In the genomic region with DNA sequence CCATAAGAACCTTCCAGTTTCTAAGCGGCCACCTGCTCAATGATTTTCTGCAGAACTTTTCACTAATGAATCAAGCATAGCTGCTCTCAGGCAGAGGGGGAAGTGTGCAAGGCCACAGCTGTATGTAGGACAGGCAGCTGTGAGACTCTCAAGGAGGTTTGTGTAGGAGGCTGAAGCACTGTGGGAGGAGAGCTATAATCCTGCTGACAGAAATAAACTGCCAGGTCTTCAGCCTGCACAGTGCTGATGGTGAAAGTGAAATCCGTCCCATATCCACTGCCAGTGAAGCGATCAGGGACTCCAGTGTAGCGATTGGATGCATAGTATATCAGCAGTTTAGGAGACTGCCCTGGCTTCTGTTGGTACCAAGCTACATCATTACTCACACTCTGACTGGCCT, we compare ENCODE assay signal across 22 mouse cellular contexts.
DNase-seq lines count a peak whose midpoint lies in the region; ATAC-seq and TF ChIP-seq lines count a peak whose summit lies in the region.
"Had no signal": no experiment of that assay in that cellular context is flagged by ENCODE, and none has a peak within 500 bp of the region (broad histone marks: within the 10 kb centered on the region; RNA-seq: fewer than 3 reads in every experiment).

No protein-coding gene starts in this region.

- H3K27me3 ChIP-seq in intestine, embryonic 14.5 days (replicated peaks; ENCODE audit: control insufficient read depth, insufficient read depth, low read length): no peaks in the 10 kb centered on the region
- H3K27me3 ChIP-seq in intestine, embryonic 15.5 days (replicated peaks): no peaks in the 10 kb centered on the region
- no peaks in the 10 kb centered on the region for H3K27me3 ChIP-seq in stomach, embryonic 14.5 days (ENCODE audit: control insufficient read depth, insufficient read depth, low read length)
- no peaks in the 10 kb centered on the region for H3K27me3 ChIP-seq in stomach, postnatal 0 days (ENCODE audit: control insufficient read depth, insufficient read depth, low read length)
- H3K27me3 ChIP-seq in hindbrain, embryonic 12.5 days: no peaks in the 10 kb centered on the region
- H3K27me3 ChIP-seq: heart, embryonic 15.5 days; neural tube, embryonic 12.5 days had no signal

- H3K4me3 ChIP-seq in intestine, embryonic 14.5 days (ENCODE audit: low read depth, low read length): no peak overlapping the region
- no peak overlapping the region for H3K4me3 ChIP-seq in intestine, embryonic 15.5 days (replicated peaks)
- H3K4me3 ChIP-seq in stomach, embryonic 14.5 days (ENCODE audit: low read depth, low read length): no peak overlapping the region
- H3K4me3 ChIP-seq in stomach, postnatal 0 days (ENCODE audit: low read depth, low read length): no peak overlapping the region
- no peak overlapping the region for H3K4me3 ChIP-seq in hindbrain, embryonic 12.5 days
- H3K4me3 ChIP-seq: embryonic facial prominence, embryonic 10.5 days; heart, embryonic 15.5 days; layer of hippocampus, adult 2 months; neural tube, embryonic 12.5 days had no signal

- TF ChIP-seq EP300 in stomach, postnatal 0 days (optimal IDR thresholded peaks at IDR 0.05): no peak

- intact Hi-C loops in left cerebral cortex, postnatal 10 days (cut with DNase I): no loop called here

- 53% methylated on average over 4 of the region's 4 CpGs for WGBS in intestine, embryonic 14.5 days
- WGBS in intestine, embryonic 15.5 days: 56% methylated on average over 4 of the region's 4 CpGs
- WGBS in stomach, embryonic 14.5 days: 63% methylated on average over 4 of the region's 4 CpGs
- WGBS in stomach, postnatal 0 days: 60% methylated on average over 4 of the region's 4 CpGs
- WGBS in hindbrain, embryonic 12.5 days: 89% methylated on average over 4 of the region's 4 CpGs

- no peak for ATAC-seq in intestine, embryonic 14.5 days (replicated peaks; ENCODE audit: low FRiP score, low TSS enrichment, low read depth)
- ATAC-seq in intestine, embryonic 15.5 days: no peak
- ATAC-seq in stomach, embryonic 14.5 days (ENCODE audit: insufficient number of reproducible peaks, insufficient read depth, low FRiP score, low read depth): no peak
- no peak for ATAC-seq in stomach, postnatal 0 days (ENCODE audit: low FRiP score, low TSS enrichment)
- no peak for ATAC-seq in hindbrain, embryonic 12.5 days (ENCODE audit: low FRiP score)
- ATAC-seq: forebrain, embryonic 14.5 days had no signal

- H3K27ac ChIP-seq in intestine, embryonic 14.5 days (ENCODE audit: low read depth): peak overlapping the region; percentile 38
- H3K27ac ChIP-seq in intestine, embryonic 15.5 days: no peak overlapping the region
- H3K27ac ChIP-seq in stomach, embryonic 14.5 days (ENCODE audit: low read length): 0 out of 2 replicates have a peak overlapping the region, but pooled peaks have one; percentile 7
- H3K27ac ChIP-seq in stomach, postnatal 0 days (replicated peaks): no peak overlapping the region
- H3K27ac ChIP-seq in hindbrain, embryonic 12.5 days: no peak overlapping the region
- H3K27ac ChIP-seq: embryonic facial prominence, embryonic 10.5 days; heart, embryonic 15.5 days; layer of hippocampus, adult 2 months; neural tube, embryonic 12.5 days had no signal

- no peak overlapping the region for H3K9ac ChIP-seq in intestine, embryonic 14.5 days (ENCODE audit: low read length)
- no peak overlapping the region for H3K9ac ChIP-seq in intestine, embryonic 15.5 days
- H3K9ac ChIP-seq in stomach, embryonic 14.5 days (replicated peaks; ENCODE audit: low read depth, low read length): no peak overlapping the region
- no peak overlapping the region for H3K9ac ChIP-seq in stomach, postnatal 0 days (ENCODE audit: low read length)
- H3K9ac ChIP-seq in hindbrain, embryonic 12.5 days: no peak overlapping the region
- H3K9ac ChIP-seq: heart, embryonic 15.5 days; neural tube, embryonic 12.5 days had no signal

- no peak for DNase-seq in intestine, embryonic 14.5 days (ENCODE audit: low spot score)
- peak; percentile 19 for DNase-seq in left cerebral cortex, adult 11 months (ENCODE audit: low spot score)
- no peak for DNase-seq in left cerebral cortex, postnatal 10 days (ENCODE audit: extremely low spot score in 1 of 2, low spot score in 2 of 2)
- no peak for DNase-seq in stomach, postnatal 0 days (ENCODE audit: low spot score)
- DNase-seq: adrenal gland, postnatal 14 days; cerebellum, adult 18-20 months; gastrocnemius, postnatal 10 days; heart, adult 18-20 months; liver; lung, adult 2 months; lung, postnatal 4 days; spleen, adult 18-20 months; thymus, postnatal 36 days had no signal

- no peak for TF ChIP-seq CTCF in stomach, postnatal 0 days (IDR thresholded peaks at IDR 0.05; ENCODE audit: low read depth)

- no peaks in the 10 kb centered on the region for H3K36me3 ChIP-seq in intestine, embryonic 14.5 days (ENCODE audit: control insufficient read depth, insufficient read depth, low read length)
- H3K36me3 ChIP-seq in intestine, embryonic 15.5 days: no peaks in the 10 kb centered on the region
- no peaks in the 10 kb centered on the region for H3K36me3 ChIP-seq in stomach, embryonic 14.5 days (ENCODE audit: control insufficient read depth, insufficient read depth, low read length)
- no peaks in the 10 kb centered on the region for H3K36me3 ChIP-seq in stomach, postnatal 0 days (ENCODE audit: control insufficient read depth, insufficient read depth, low read length)
- no peaks in the 10 kb centered on the region for H3K36me3 ChIP-seq in hindbrain, embryonic 12.5 days
- H3K36me3 ChIP-seq: embryonic facial prominence, embryonic 10.5 days; heart, embryonic 15.5 days; neural tube, embryonic 12.5 days had no signal

- H3K4me2 ChIP-seq in intestine, embryonic 14.5 days (ENCODE audit: low read length): no peak overlapping the region
- no peak overlapping the region for H3K4me2 ChIP-seq in intestine, embryonic 15.5 days (replicated peaks)
- H3K4me2 ChIP-seq in stomach, embryonic 14.5 days (replicated peaks; ENCODE audit: low read depth, low read length): no peak overlapping the region
- H3K4me2 ChIP-seq in stomach, postnatal 0 days (replicated peaks; ENCODE audit: low read depth): no peak overlapping the region
- H3K4me2 ChIP-seq in hindbrain, embryonic 12.5 days (replicated peaks): no peak overlapping the region
- H3K4me2 ChIP-seq: heart, embryonic 15.5 days; midbrain, embryonic 11.5 days; neural tube, embryonic 12.5 days had no signal

- no peaks in the 10 kb centered on the region for H3K9me3 ChIP-seq in intestine, embryonic 14.5 days (ENCODE audit: control insufficient read depth, low read length)
- no peaks in the 10 kb centered on the region for H3K9me3 ChIP-seq in intestine, embryonic 15.5 days
- H3K9me3 ChIP-seq in stomach, embryonic 14.5 days (ENCODE audit: control insufficient read depth, low read depth, low read length): no peaks in the 10 kb centered on the region
- H3K9me3 ChIP-seq in stomach, postnatal 0 days (ENCODE audit: control insufficient read depth, low read length): no peaks in the 10 kb centered on the region
- no peaks in the 10 kb centered on the region for H3K9me3 ChIP-seq in hindbrain, embryonic 12.5 days (replicated peaks)
- H3K9me3 ChIP-seq: embryonic facial prominence, embryonic 10.5 days; heart, embryonic 15.5 days; neural tube, embryonic 12.5 days had no signal

- H3K4me1 ChIP-seq in intestine, embryonic 14.5 days (replicated peaks; ENCODE audit: control insufficient read depth, insufficient read depth, low read length): no peaks in the 10 kb centered on the region
- no peaks in the 10 kb centered on the region for H3K4me1 ChIP-seq in intestine, embryonic 15.5 days (replicated peaks)
- no peaks in the 10 kb centered on the region for H3K4me1 ChIP-seq in stomach, embryonic 14.5 days (ENCODE audit: control insufficient read depth, insufficient read depth, low read length)
- no peaks in the 10 kb centered on the region for H3K4me1 ChIP-seq in stomach, postnatal 0 days (replicated peaks; ENCODE audit: control insufficient read depth, insufficient read depth)
- H3K4me1 ChIP-seq in hindbrain, embryonic 12.5 days: no peaks in the 10 kb centered on the region
- H3K4me1 ChIP-seq: embryonic facial prominence, embryonic 10.5 days; heart, embryonic 15.5 days; neural tube, embryonic 12.5 days had no signal

Comparison
In these comparisons a context has a peak if more than half of its experiments do, and no peak if none do; other contexts are left out.
1. H3K27ac ChIP-seq: peak in intestine, embryonic 14.5 days (single experiment) and stomach, embryonic 14.5 days (single experiment); none in intestine, embryonic 15.5 days (single experiment), stomach, postnatal 0 days (single experiment) and hindbrain, embryonic 12.5 days (single experiment).